Mouse (Mus musculus) embryonic facial prominence, embryonic 13.5 days (tissue): ENCODE measurements at regions not wholly inside any gene's neighbourhood (a gene's known extent, or its start where the extent isn't known, plus 50 kb on each side); places are given as distances from the start of the nearest gene placed in this dataset.

Experiments used
- ATAC-seq: fragments of 200-750 bp; cut with Nextera tagmentation; 2 replicates; pipeline ENCODE4 v1.8.0; 2017; ENCODE audit warnings: low read depth; ENCODE audit not compliant: insufficient number of reproducible peaks, insufficient read depth, low FRiP score, low TSS enrichment
- H3K27ac ChIP-seq: fragments of 300-500 bp; sonication (generic); 2 replicates; pipeline ENCODE4 v1.5.1; 2015; ENCODE audit warnings: moderate library complexity, mild to moderate bottlenecking, inconsistent platforms
- H3K27me3 ChIP-seq: fragments of 300-500 bp; sonication (generic); 2 replicates; pipeline ENCODE4 v1.6.1; 2015; ENCODE audit warnings: mild to moderate bottlenecking, inconsistent platforms
- H3K36me3 ChIP-seq: fragments of 300-500 bp; sonication (generic); 2 replicates; pipeline ENCODE4 v1.6.1; 2015; ENCODE audit warnings: mild to moderate bottlenecking, inconsistent platforms
- H3K4me1 ChIP-seq: fragments of 300-500 bp; sonication (generic); 2 replicates; pipeline ENCODE4 v1.6.1; 2015; ENCODE audit warnings: inconsistent platforms
- H3K4me2 ChIP-seq: fragments of 300-500 bp; sonication (generic); 2 replicates; pipeline ENCODE4 v1.6.1; 2015; ENCODE audit warnings: moderate library complexity, mild to moderate bottlenecking, inconsistent platforms
- H3K4me3 ChIP-seq: fragments of 300-500 bp; sonication (generic); 2 replicates; pipeline ENCODE4 v1.5.1; 2015; ENCODE audit warnings: mild to moderate bottlenecking, inconsistent platforms
- H3K9ac ChIP-seq: fragments of 300-500 bp; sonication (generic); 2 replicates; pipeline ENCODE4 v1.6.1; 2015; ENCODE audit warnings: mild to moderate bottlenecking, inconsistent platforms
- H3K9me3 ChIP-seq: fragments of 300-500 bp; sonication (generic); 2 replicates; pipeline ENCODE4 v1.6.1; 2016; ENCODE audit warnings: inconsistent platforms
- WGBS: fragments of 180-500 bp; shearing (Covaris S2); methylation state at CpG from one replicate; pipeline ENCODE4 v1.1.7; 2015; ENCODE audit warnings: mixed read lengths; 5-methylcytosine and 5-hydroxymethylcytosine counted together

DNA sequence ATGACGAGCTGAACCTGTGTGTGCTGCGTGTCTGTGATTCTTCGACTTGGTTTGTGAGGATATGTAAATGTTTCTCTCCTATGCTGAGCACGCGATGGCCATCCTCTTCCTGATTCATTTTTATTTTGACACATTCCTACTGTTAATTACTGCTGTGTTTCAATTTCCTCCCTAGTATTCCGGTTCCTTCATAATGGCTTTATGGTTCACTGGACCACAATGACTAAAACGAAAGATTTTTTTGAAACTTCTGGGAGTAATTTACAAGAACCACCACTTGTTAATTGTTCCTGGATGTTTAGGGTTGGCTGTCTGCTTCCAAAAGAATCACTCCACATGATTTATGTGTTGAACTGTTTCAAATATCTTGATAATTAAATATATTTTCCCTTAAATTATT, 537.4 kb upstream of the Mgmt start:
- no peaks in the 10 kb centered on the region for H3K36me3 ChIP-seq
- no peak overlapping the region for H3K4me3 ChIP-seq
- H3K27ac ChIP-seq = no peak overlapping the region
- no peaks in the 10 kb centered on the region for H3K4me1 ChIP-seq
- 0 out of 2 replicates have a peak, but pooled peaks cover 3% of the 10 kb centered on the region for H3K27me3 ChIP-seq
- no peaks in the 10 kb centered on the region for H3K9me3 ChIP-seq
- ATAC-seq = no peak
- 48% methylated on average over 7 of the region's 7 CpGs for WGBS
- no peak overlapping the region for H3K4me2 ChIP-seq
- no peak overlapping the region for H3K9ac ChIP-seq

DNA sequence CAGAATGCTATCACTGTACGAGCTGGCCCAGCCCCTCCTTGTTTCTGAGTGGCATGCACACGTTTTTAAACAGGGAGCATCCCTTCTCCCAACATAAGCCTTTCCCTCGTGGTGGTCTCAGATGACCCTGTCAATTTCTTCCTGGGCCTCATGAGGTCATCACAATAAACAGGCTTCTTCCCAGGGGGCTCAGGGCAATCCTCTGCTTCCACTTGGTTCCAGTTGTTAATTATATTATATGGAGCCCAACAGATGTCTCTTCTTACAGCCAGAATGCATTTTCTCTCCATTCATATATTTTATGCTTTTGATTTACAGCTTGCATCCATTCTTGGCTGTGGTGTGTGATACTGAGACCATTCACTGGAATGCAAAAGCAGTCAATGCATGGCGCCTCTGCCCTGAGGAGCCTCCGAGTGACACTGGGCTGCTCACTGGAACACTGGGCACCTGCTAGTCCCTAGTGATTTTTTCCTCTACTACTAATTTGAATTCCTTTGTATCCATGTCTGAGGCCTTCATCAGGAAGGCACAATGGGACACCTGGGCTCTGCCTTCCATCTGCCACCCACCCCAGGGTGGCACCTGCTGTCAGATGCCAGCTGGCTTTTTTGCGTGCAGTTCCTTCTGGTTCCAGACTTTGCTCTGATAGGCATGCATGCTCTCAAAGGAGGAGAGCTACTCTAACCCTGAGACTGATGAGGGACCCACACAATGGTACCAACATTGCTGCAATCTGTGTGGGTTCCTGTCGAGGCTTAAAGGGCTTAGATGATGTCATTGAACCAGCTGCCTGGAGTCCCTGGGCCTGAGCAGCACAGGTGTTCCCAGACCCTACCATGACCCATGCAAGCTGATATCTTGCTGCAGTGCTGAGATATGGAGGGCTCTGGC, 528.8 kb upstream of the Mgmt start:
- no peak for ATAC-seq
- no peaks in the 10 kb centered on the region for H3K9me3 ChIP-seq
- no peak overlapping the region for H3K27ac ChIP-seq
- no peak overlapping the region for H3K4me2 ChIP-seq
- WGBS = 43% methylated on average over 7 of the region's 7 CpGs
- no peaks in the 10 kb centered on the region for H3K27me3 ChIP-seq
- no peak overlapping the region for H3K4me3 ChIP-seq
- H3K9ac ChIP-seq = no peak overlapping the region
- no peaks in the 10 kb centered on the region for H3K36me3 ChIP-seq
- peaks cover 15% of the 10 kb centered on the region for H3K4me1 ChIP-seq

DNA sequence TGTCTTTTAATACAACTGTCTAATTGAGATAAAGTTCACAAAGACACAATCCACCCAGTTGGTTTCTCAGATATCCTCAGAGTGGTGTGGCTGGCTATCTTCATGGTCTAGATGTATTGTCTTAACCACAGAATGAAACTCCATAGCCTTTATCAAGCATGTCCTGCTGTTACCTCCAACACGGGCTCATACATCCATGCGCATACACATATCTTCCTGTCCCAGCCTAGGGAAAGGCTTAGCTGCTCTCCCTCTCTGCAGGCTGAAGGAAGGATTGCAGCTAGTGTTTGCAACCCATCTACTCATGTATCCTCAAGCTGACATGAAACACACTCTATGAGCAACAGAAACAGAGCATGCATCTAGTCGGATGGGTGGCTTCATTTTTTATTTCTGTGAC, 517.2 kb upstream of the Mgmt start:
- Histone ChIP-seq H3K4me1 (peaks cover 35% of the 10 kb centered on the region), H3K27me3 (no peaks in the 10 kb centered on the region; the same call in 1 of the 2 replicates), H3K27ac (0 out of 2 replicates have a peak overlapping the region, but pooled peaks have one; percentile 41), H3K9me3 (no peaks in the 10 kb centered on the region), H3K4me2 (no peak overlapping the region), H3K9ac (no peak overlapping the region), H3K4me3 (no peak overlapping the region), H3K36me3 (no peaks in the 10 kb centered on the region)
- ATAC-seq = no peak
- 80% methylated on average over 3 of the region's 3 CpGs for WGBS

- no peaks in the 10 kb centered on the region for H3K36me3 ChIP-seq
- H3K27ac ChIP-seq = peak overlapping the region; percentile 28; the same call in 1 of the 2 replicates
- H3K4me3 ChIP-seq = no peak overlapping the region
- no peaks in the 10 kb centered on the region for H3K9me3 ChIP-seq
- H3K4me1 ChIP-seq = peaks cover 35% of the 10 kb centered on the region
- 46% methylated on average over 8 of the region's 8 CpGs for WGBS
- no peak overlapping the region for H3K4me2 ChIP-seq
- H3K27me3 ChIP-seq = no peaks in the 10 kb centered on the region; the same call in 1 of the 2 replicates
- H3K9ac ChIP-seq = no peak overlapping the region
- ATAC-seq = no peak
Observed at GRCm38 (mm10) chr7:136377742-136378141, 516.7 kb upstream of the Mgmt start.

- no peak for ATAC-seq
- Histone ChIP-seq H3K27ac (peak overlapping the region; percentile 28; the same call in 1 of the 2 replicates), H3K36me3 (no peaks in the 10 kb centered on the region), H3K9ac (no peak overlapping the region), H3K4me3 (no peak overlapping the region), H3K9me3 (no peaks in the 10 kb centered on the region), H3K27me3 (no peaks in the 10 kb centered on the region; the same call in 1 of the 2 replicates), H3K4me1 (peaks cover 35% of the 10 kb centered on the region), H3K4me2 (no peak overlapping the region)
- 48% methylated on average over 4 of the region's 4 CpGs for WGBS
Observed at GRCm38 (mm10) chr7:136378321-136378720, 516.1 kb upstream of the Mgmt start.

GRCm38 (mm10) chr7:136379319-136379718, 515.1 kb upstream of the Mgmt start:
- Histone ChIP-seq H3K4me3 (no peak overlapping the region), H3K27me3 (no peaks in the 10 kb centered on the region; the same call in 1 of the 2 replicates), H3K4me1 (peaks cover 35% of the 10 kb centered on the region), H3K9me3 (no peaks in the 10 kb centered on the region), H3K4me2 (no peak overlapping the region), H3K36me3 (no peaks in the 10 kb centered on the region), H3K9ac (no peak overlapping the region), H3K27ac (peak overlapping the region; percentile 30; the same call in 1 of the 2 replicates)
- ATAC-seq = no peak
- 57% methylated on average over 7 of the region's 7 CpGs for WGBS

- Histone ChIP-seq H3K27ac (no peak overlapping the region), H3K9me3 (no peaks in the 10 kb centered on the region), H3K27me3 (no peaks in the 10 kb centered on the region; the same call in 1 of the 2 replicates), H3K4me3 (no peak overlapping the region), H3K4me2 (no peak overlapping the region), H3K36me3 (no peaks in the 10 kb centered on the region), H3K9ac (no peak overlapping the region), H3K4me1 (peaks cover 35% of the 10 kb centered on the region)
- 35% methylated on average over 3 of the region's 3 CpGs for WGBS
- no peak for ATAC-seq
Observed at GRCm38 (mm10) chr7:136379741-136380140, 514.7 kb upstream of the Mgmt start.

- Histone ChIP-seq H3K9me3 (no peaks in the 10 kb centered on the region), H3K4me2 (no peak overlapping the region), H3K4me1 (peaks cover 19% of the 10 kb centered on the region), H3K36me3 (no peaks in the 10 kb centered on the region), H3K27ac (no peak overlapping the region), H3K27me3 (no peaks in the 10 kb centered on the region; the same call in 1 of the 2 replicates), H3K4me3 (no peak overlapping the region), H3K9ac (no peak overlapping the region)
- whole genome bisulfite sequencing = 73% methylated on average over 2 of the region's 2 CpGs
- ATAC-seq = no peak
Observed at GRCm38 (mm10) chr7:136383296-136383695, 511.1 kb upstream of the Mgmt start.

DNA sequence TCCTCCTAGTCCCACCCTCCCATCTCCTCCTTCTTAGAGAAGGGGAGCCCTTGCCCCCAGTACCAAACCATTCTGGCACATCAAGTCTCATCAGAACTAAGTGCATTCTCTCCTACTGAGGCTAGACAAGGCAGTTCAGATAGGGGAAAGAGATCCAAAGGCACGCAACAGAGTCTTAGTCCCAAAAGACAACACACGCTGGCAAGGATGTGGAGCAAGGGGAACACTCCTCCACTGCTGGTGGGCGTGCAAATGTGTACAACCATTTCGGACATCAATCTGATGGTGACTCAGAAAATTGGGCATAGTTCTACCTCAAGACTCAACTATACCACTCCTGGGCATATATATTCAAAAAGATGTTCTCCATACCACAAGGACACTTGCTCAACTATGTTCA, 506.7 kb upstream of the Mgmt start:
- Histone ChIP-seq H3K4me3 (no peak overlapping the region), H3K27me3 (no peaks in the 10 kb centered on the region), H3K4me1 (no peaks in the 10 kb centered on the region), H3K36me3 (no peaks in the 10 kb centered on the region), H3K9ac (no peak overlapping the region), H3K27ac (no peak overlapping the region), H3K9me3 (no peaks in the 10 kb centered on the region), H3K4me2 (no peak overlapping the region)
- no peak for ATAC-seq
- 92% methylated on average over 4 of the region's 4 CpGs for WGBS

- Histone ChIP-seq H3K9ac (no peak overlapping the region), H3K9me3 (no peaks in the 10 kb centered on the region), H3K36me3 (no peaks in the 10 kb centered on the region), H3K27me3 (no peaks in the 10 kb centered on the region), H3K27ac (no peak overlapping the region), H3K4me2 (no peak overlapping the region), H3K4me3 (no peak overlapping the region), H3K4me1 (no peaks in the 10 kb centered on the region)
- 42% methylated on average over 8 of the region's 8 CpGs for WGBS
- no peak for ATAC-seq
Observed at GRCm38 (mm10) chr7:136390066-136390465, 504.3 kb upstream of the Mgmt start.

- no peak overlapping the region for H3K27ac ChIP-seq
- peaks cover 8% of the 10 kb centered on the region for H3K4me1 ChIP-seq
- H3K4me2 ChIP-seq = no peak overlapping the region
- no peaks in the 10 kb centered on the region for H3K27me3 ChIP-seq
- H3K9ac ChIP-seq = no peak overlapping the region
- WGBS = 86% methylated on average over 6 of the region's 6 CpGs
- no peak for ATAC-seq
- no peaks in the 10 kb centered on the region for H3K9me3 ChIP-seq
- no peaks in the 10 kb centered on the region for H3K36me3 ChIP-seq
- H3K4me3 ChIP-seq = no peak overlapping the region
Observed at GRCm38 (mm10) chr7:136393454-136393853, 501.0 kb upstream of the Mgmt start.

GRCm38 (mm10) chr7:136395838-136396237, 498.6 kb upstream of the Mgmt start:
- 47% methylated on average over 2 of the region's 2 CpGs for WGBS
- H3K4me2 ChIP-seq = no peak overlapping the region
- H3K36me3 ChIP-seq = no peaks in the 10 kb centered on the region
- H3K27ac ChIP-seq = no peak overlapping the region
- peaks cover 8% of the 10 kb centered on the region for H3K4me1 ChIP-seq
- no peaks in the 10 kb centered on the region for H3K9me3 ChIP-seq
- H3K9ac ChIP-seq = no peak overlapping the region
- no peak for ATAC-seq
- H3K27me3 ChIP-seq = no peaks in the 10 kb centered on the region; the same call in 1 of the 2 replicates
- H3K4me3 ChIP-seq = no peak overlapping the region
